In the genomic region with DNA sequence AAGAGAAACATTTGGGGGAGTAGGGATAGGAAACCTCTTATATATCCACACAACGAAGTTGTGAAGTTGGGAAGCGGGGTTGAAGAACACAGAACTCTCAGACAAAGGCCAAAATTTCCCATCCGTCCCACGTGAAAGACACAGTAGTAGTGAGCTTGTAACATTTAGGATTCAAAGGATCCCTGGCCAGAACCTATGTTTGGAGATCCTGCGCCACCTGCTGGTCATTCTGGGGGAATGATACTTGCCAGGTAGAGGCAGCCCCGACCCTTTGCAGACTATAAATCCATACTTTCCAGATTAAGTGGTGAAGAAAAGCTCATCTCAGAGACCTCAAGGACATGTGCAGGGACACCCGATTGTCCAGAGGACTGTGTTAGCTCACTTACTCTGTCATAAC, we compare ENCODE assay signal across 8 mouse cellular contexts. TPM values are rescaled to one million over a fixed set of nuclear protein-coding genes. Genes with fewer than 3 reads are reported as not detected.
DNase-seq lines count a peak whose midpoint lies in the region; ATAC-seq and TF ChIP-seq lines count a peak whose summit lies in the region.

No protein-coding gene starts in this region.

- 11% methylated on average over 7 of the region's 7 CpGs for WGBS in heart, embryonic 12.5 days
- 12% methylated on average over 7 of the region's 7 CpGs for WGBS in kidney, postnatal 0 days
- 3% methylated on average over 7 of the region's 7 CpGs for whole genome bisulfite sequencing in liver, adult 2 months
- WGBS in neural tube, embryonic 11.5 days, result 20% methylated on average over 7 of the region's 7 CpGs
- WGBS in stomach, postnatal 0 days, result 7% methylated on average over 7 of the region's 7 CpGs

- H3K27me3 ChIP-seq in heart, embryonic 12.5 days (replicated peaks), result no peaks in the 10 kb centered on the region
- no peaks in the 10 kb centered on the region for H3K27me3 ChIP-seq in kidney, postnatal 0 days (ENCODE audit: insufficient read depth, low read length)
- no peaks in the 10 kb centered on the region for H3K27me3 ChIP-seq in liver, adult 2 months (ENCODE audit: control insufficient read depth, insufficient read depth, low read length)
- H3K27me3 ChIP-seq in neural tube, embryonic 11.5 days (ENCODE audit: control insufficient read depth, insufficient read depth, low read length), result no peaks in the 10 kb centered on the region
- H3K27me3 ChIP-seq in stomach, postnatal 0 days (ENCODE audit: control insufficient read depth, insufficient read depth, low read length), result no peaks in the 10 kb centered on the region

- peak; percentile 75 for ATAC-seq in heart, embryonic 12.5 days (ENCODE audit: insufficient number of reproducible peaks, low FRiP score)
- peak; percentile 78 for ATAC-seq in kidney, postnatal 0 days (replicated peaks; ENCODE audit: low FRiP score, low read depth)
- peak; percentile 71; the same call in 1 of the 2 replicates for ATAC-seq in neural tube, embryonic 11.5 days (ENCODE audit: insufficient read depth, low FRiP score, low TSS enrichment)
- ATAC-seq in stomach, postnatal 0 days (ENCODE audit: low FRiP score, low TSS enrichment), result peak; percentile 72; the same call in 1 of the 2 replicates

- no peak for TF ChIP-seq EP300 in stomach, postnatal 0 days (optimal IDR thresholded peaks at IDR 0.05)

- no peak overlapping the region for H3K27ac ChIP-seq in bone marrow macrophage, adult 2 months (ENCODE audit: insufficient read depth, low read depth, low read length)
- no peak overlapping the region for H3K27ac ChIP-seq in embryonic fibroblast, embryonic 13.5 days (ENCODE audit: insufficient read depth, low read length)
- no peak overlapping the region for H3K27ac ChIP-seq in heart, embryonic 12.5 days (ENCODE audit: poor library complexity, severe bottlenecking)
- H3K27ac ChIP-seq in kidney, postnatal 0 days, result no peak overlapping the region
- peak overlapping the region; percentile 98 for H3K27ac ChIP-seq in liver, adult 2 months (replicated peaks; ENCODE audit: insufficient read depth, low read depth, low read length)
- no peak overlapping the region for H3K27ac ChIP-seq in neural tube, embryonic 11.5 days (ENCODE audit: low read depth, low read length)
- H3K27ac ChIP-seq in stomach, postnatal 0 days (replicated peaks), result no peak overlapping the region

- no peak overlapping the region for H3K4me3 ChIP-seq in bone marrow macrophage, adult 2 months (ENCODE audit: insufficient read depth, low read length)
- H3K4me3 ChIP-seq in embryonic fibroblast, embryonic 13.5 days (ENCODE audit: insufficient read depth, low read length), result no peak overlapping the region
- H3K4me3 ChIP-seq in heart, embryonic 12.5 days, result no peak overlapping the region
- H3K4me3 ChIP-seq in kidney, postnatal 0 days (replicated peaks; ENCODE audit: low read depth, low read length), result no peak overlapping the region
- no peak overlapping the region for H3K4me3 ChIP-seq in liver, adult 2 months (ENCODE audit: insufficient read depth, low read depth, low read length)
- no peak overlapping the region for H3K4me3 ChIP-seq in neural tube, embryonic 11.5 days (ENCODE audit: low read depth, low read length)
- no peak overlapping the region for H3K4me3 ChIP-seq in stomach, postnatal 0 days (ENCODE audit: low read depth, low read length)

- no peak overlapping the region for H3K4me2 ChIP-seq in heart, embryonic 12.5 days
- no peak overlapping the region for H3K4me2 ChIP-seq in kidney, postnatal 0 days (ENCODE audit: low read length)
- H3K4me2 ChIP-seq in neural tube, embryonic 11.5 days (ENCODE audit: low read depth), result no peak overlapping the region
- H3K4me2 ChIP-seq in stomach, postnatal 0 days (replicated peaks; ENCODE audit: low read depth), result no peak overlapping the region

- DNase-seq in CD4-positive helper T cell, adult 2 months (ENCODE audit: low read depth, low spot score), result peak; percentile 54
- peak; percentile 95 for DNase-seq in kidney, postnatal 0 days (ENCODE audit: low spot score)
- DNase-seq in liver, adult 2 months (ENCODE audit: extremely low read depth, low read depth, low spot score), result peak; percentile 86
- peak; percentile 77 for DNase-seq in neural tube, embryonic 11.5 days (ENCODE audit: low spot score)
- DNase-seq in stomach, postnatal 0 days (ENCODE audit: low spot score), result peak; percentile 80

- peaks cover 8% of the 10 kb centered on the region; the same call in 1 of the 2 replicates for H3K4me1 ChIP-seq in bone marrow macrophage, adult 2 months (ENCODE audit: control insufficient read depth, insufficient read depth, low read length)
- H3K4me1 ChIP-seq in embryonic fibroblast, embryonic 13.5 days (ENCODE audit: control insufficient read depth, insufficient read depth, low read length), result peaks cover 16% of the 10 kb centered on the region
- peaks cover 14% of the 10 kb centered on the region for H3K4me1 ChIP-seq in heart, embryonic 12.5 days (replicated peaks)
- no peaks in the 10 kb centered on the region; the same call in 1 of the 2 replicates for H3K4me1 ChIP-seq in kidney, postnatal 0 days (replicated peaks; ENCODE audit: insufficient read depth, low read length)
- peaks cover 16% of the 10 kb centered on the region for H3K4me1 ChIP-seq in liver, adult 2 months (ENCODE audit: control insufficient read depth, insufficient read depth, low read length)
- H3K4me1 ChIP-seq in neural tube, embryonic 11.5 days (ENCODE audit: control insufficient read depth, insufficient read depth, low read length), result no peaks in the 10 kb centered on the region
- H3K4me1 ChIP-seq in stomach, postnatal 0 days (replicated peaks; ENCODE audit: control insufficient read depth, insufficient read depth), result no peaks in the 10 kb centered on the region; the same call in 1 of the 2 replicates

- H3K9me3 ChIP-seq in heart, embryonic 12.5 days (replicated peaks), result no peaks in the 10 kb centered on the region
- H3K9me3 ChIP-seq in kidney, postnatal 0 days (replicated peaks; ENCODE audit: low read length), result no peaks in the 10 kb centered on the region
- H3K9me3 ChIP-seq in neural tube, embryonic 11.5 days (ENCODE audit: control insufficient read depth, low read length), result no peaks in the 10 kb centered on the region
- H3K9me3 ChIP-seq in stomach, postnatal 0 days (ENCODE audit: control insufficient read depth, low read length), result no peaks in the 10 kb centered on the region

- TF ChIP-seq POLR2A in bone marrow macrophage, adult 2 months (IDR thresholded peaks at IDR 0.05; ENCODE audit: borderline replicate concordance, low read depth, low read length), result no peak
- no peak for TF ChIP-seq POLR2A in embryonic fibroblast, embryonic 13.5 days (IDR thresholded peaks at IDR 0.05; ENCODE audit: low read depth, low read length)
- TF ChIP-seq POLR2A in liver, adult 2 months (IDR thresholded peaks at IDR 0.05; ENCODE audit: extremely low read depth, insufficient read depth, low read length), result no peak

- no peak overlapping the region for H3K9ac ChIP-seq in heart, embryonic 12.5 days
- H3K9ac ChIP-seq in kidney, postnatal 0 days (ENCODE audit: low read depth, low read length), result no peak overlapping the region
- peak overlapping the region; percentile 60 for H3K9ac ChIP-seq in liver, adult 2 months (ENCODE audit: low read depth, low read length)
- H3K9ac ChIP-seq in neural tube, embryonic 11.5 days (ENCODE audit: low read length), result no peak overlapping the region
- H3K9ac ChIP-seq in stomach, postnatal 0 days (ENCODE audit: low read length), result no peak overlapping the region

- no peaks in the 10 kb centered on the region; the same call in 1 of the 2 replicates for H3K79me2 ChIP-seq in liver, adult 2 months (ENCODE audit: control insufficient read depth, insufficient read depth, low read length)

- H3K36me3 ChIP-seq in heart, embryonic 12.5 days, result no peaks in the 10 kb centered on the region
- no peaks in the 10 kb centered on the region for H3K36me3 ChIP-seq in kidney, postnatal 0 days (ENCODE audit: insufficient read depth, low read length)
- H3K36me3 ChIP-seq in liver, adult 2 months (ENCODE audit: control insufficient read depth, insufficient read depth, low read length), result peaks cover 69% of the 10 kb centered on the region
- no peaks in the 10 kb centered on the region for H3K36me3 ChIP-seq in neural tube, embryonic 11.5 days (ENCODE audit: control insufficient read depth, insufficient read depth, low read length)
- no peaks in the 10 kb centered on the region for H3K36me3 ChIP-seq in stomach, postnatal 0 days (ENCODE audit: control insufficient read depth, insufficient read depth, low read length)

- TF ChIP-seq CTCF in bone marrow macrophage, adult 2 months (IDR thresholded peaks at IDR 0.05; ENCODE audit: low read depth, low read length), result peak; percentile 68
- TF ChIP-seq CTCF in embryonic fibroblast, embryonic 13.5 days (IDR thresholded peaks at IDR 0.05; ENCODE audit: borderline replicate concordance, insufficient read depth, low read length), result peak; percentile 65
- peak; percentile 99 for TF ChIP-seq CTCF in kidney, postnatal 0 days (IDR thresholded peaks at IDR 0.05; ENCODE audit: low read depth)
- TF ChIP-seq CTCF in liver, adult 2 months (IDR thresholded peaks at IDR 0.05; ENCODE audit: low read depth, low read length), result peak; percentile 81
- peak; percentile 97 for TF ChIP-seq CTCF in stomach, postnatal 0 days (IDR thresholded peaks at IDR 0.05; ENCODE audit: low read depth)

RNA-seq across cellular contexts. Expression of gene Phldb2, which starts 14.1 kb away (rescaled TPM):
- 0.44 and 1.3 TPM in 2 replicates for polyA plus RNA-seq in bone marrow macrophage, adult 2 months (2012; ENCODE audit: insufficient read depth, insufficient read length, missing spikeins)
- polyA plus RNA-seq in embryonic fibroblast, embryonic 13.5 days (2011; ENCODE audit: insufficient read length, low read depth, missing spikeins), result 253 and 317 TPM in 2 replicates
- polyA plus RNA-seq in heart, embryonic 12.5 days (2016; fragmentation: Nextera tagmentation; extraction: Ambion mirVana), result 58.7 and 59.2 TPM in 2 replicates
- 74.2 and 84.0 TPM in 2 replicates for polyA plus RNA-seq in kidney, postnatal 0 days (2015; fragmentation: Nextera tagmentation; extraction: Ambion mirVana)
- 51.2 and 58.3 TPM in 2 replicates for total RNA-seq in liver, adult 2 months (2014; rRNA removed)
- 19.1 and 20.0 TPM in 2 replicates for polyA plus RNA-seq in liver, adult 2 months (2012; rRNA removed)
- polyA plus RNA-seq in neural tube, embryonic 11.5 days (2014; fragmentation: Nextera tagmentation; extraction: Ambion mirVana), result 31.4 and 32.6 TPM in 2 replicates
- polyA plus RNA-seq in stomach, postnatal 0 days (2015; fragmentation: Nextera tagmentation; extraction: Ambion mirVana), result 9.7 and 13.2 TPM in 2 replicates

RNA-seq across cellular contexts. Expression of gene Plcxd2, which starts 42.5 kb away (rescaled TPM):
- polyA plus RNA-seq in bone marrow macrophage, adult 2 months (2012; ENCODE audit: insufficient read depth, insufficient read length, missing spikeins), result 0.56 and 0.86 TPM in 2 replicates
- polyA plus RNA-seq in embryonic fibroblast, embryonic 13.5 days (2011; ENCODE audit: insufficient read length, low read depth, missing spikeins), result 7.5 and 8.9 TPM in 2 replicates
- 0.74 and 0.89 TPM in 2 replicates for polyA plus RNA-seq in heart, embryonic 12.5 days (2016; fragmentation: Nextera tagmentation; extraction: Ambion mirVana)
- 0.93 and 1.0 TPM in 2 replicates for polyA plus RNA-seq in kidney, postnatal 0 days (2015; fragmentation: Nextera tagmentation; extraction: Ambion mirVana)
- total RNA-seq in liver, adult 2 months (2014; rRNA removed), result 40.7 and 43.6 TPM in 2 replicates
- 20.2 and 20.8 TPM in 2 replicates for polyA plus RNA-seq in liver, adult 2 months (2012; rRNA removed)
- polyA plus RNA-seq in neural tube, embryonic 11.5 days (2014; fragmentation: Nextera tagmentation; extraction: Ambion mirVana), result 3.9 and 5.1 TPM in 2 replicates
- 2.2 and 2.4 TPM in 2 replicates for polyA plus RNA-seq in stomach, postnatal 0 days (2015; fragmentation: Nextera tagmentation; extraction: Ambion mirVana)
